Mouse (Mus musculus) thymus, adult 2 months (tissue): ENCODE data around the gene C8a.

Experiments used
- CTCF ChIP-seq: fragments of 200-500 bp; IDR thresholded peaks from 2 replicates; pipeline ENCODE4 v1.5.1; 2012; ENCODE audit warnings: mild to moderate bottlenecking, control low read depth, low read length, moderate library complexity, borderline replicate concordance; ENCODE audit not compliant: control insufficient read depth, poor library complexity, insufficient read depth; ENCODE audit errors: extremely low read depth
- POLR2A ChIP-seq: fragments of 200-500 bp; IDR thresholded peaks from 2 replicates; pipeline ENCODE4 v1.6.1; 2012; ENCODE audit warnings: mild to moderate bottlenecking, low read length, control low read depth, moderate library complexity; ENCODE audit not compliant: control insufficient read depth, poor library complexity, insufficient read depth; ENCODE audit errors: extremely low read depth

- TF ChIP-seq POLR2A (no peak), CTCF (no peak)
Measured at GRCm38 (mm10) chr4:104857029-104857428, 19.2 kb downstream of the C8a start, which contains the start of gene Gm17662.
